Mouse (Mus musculus) kidney, postnatal 4 days (tissue): ENCODE data around the gene Il17a.
"Not testable (repeated sequence)": the region's sequence is repeated elsewhere in the genome, so short reads cannot be mapped to it uniquely, and the experiment has no call there.

ENCODE experiments used
- DNase-seq, 2 experiments: peaks; one replicate each; pipeline ENCODE4 v3.0.0; 2021; ENCODE audit warnings: mixed read lengths in 2 of 2

Gene Il17a

GRCm38 (mm10) chr1:20730903-20731302, at the start of gene Il17a:
Il17a (plus strand) TSS chr1:20730905.
- no peak for DNase-seq

GRCm38 (mm10) chr1:20682849-20683248, 47.9 kb upstream of the Il17a start:
- DNase-seq: no peak

- no peak for DNase-seq
These were observed 47.3 kb upstream of the Il17a start for GRCm38 (mm10) chr1:20683386-20683785.

- DNase-seq: no peak
These were observed 46.9 kb upstream of the Il17a start for GRCm38 (mm10) chr1:20683853-20684252.

- DNase-seq: no peak
These were observed 46.3 kb upstream of the Il17a start for GRCm38 (mm10) chr1:20684403-20684802.

GRCm38 (mm10) chr1:20685393-20685792, 45.3 kb upstream of the Il17a start:
- DNase-seq: no peak

- DNase-seq: no peak
These were observed 44.8 kb upstream of the Il17a start for GRCm38 (mm10) chr1:20685907-20686306.

GRCm38 (mm10) chr1:20691336-20691735, 39.4 kb upstream of the Il17a start:
- no peak for DNase-seq

- no peak for DNase-seq
These were observed 36.9 kb upstream of the Il17a start for GRCm38 (mm10) chr1:20693634-20694313.

GRCm38 (mm10) chr1:20700011-20700410, 30.7 kb upstream of the Il17a start:
- DNase-seq: no peak

- no peak for DNase-seq
These were observed 5.9 kb downstream of the Il17a start for GRCm38 (mm10) chr1:20736572-20736971.

- DNase-seq: peak in 1 of 2 experiments; percentile 19
These were observed 7.8 kb downstream of the Il17a start for GRCm38 (mm10) chr1:20738483-20738882.

- no peak for DNase-seq
These were observed 9.8 kb downstream of the Il17a start for GRCm38 (mm10) chr1:20740496-20740998.

GRCm38 (mm10) chr1:20754439-20754838, 23.7 kb downstream of the Il17a start:
- DNase-seq: no peak

GRCm38 (mm10) chr1:20757586-20757985, 26.9 kb downstream of the Il17a start:
- no peak for DNase-seq

GRCm38 (mm10) chr1:20759799-20760198, 29.1 kb downstream of the Il17a start:
- no peak for DNase-seq

GRCm38 (mm10) chr1:20760331-20760730, 29.6 kb downstream of the Il17a start:
- no peak for DNase-seq

GRCm38 (mm10) chr1:20761411-20761810, 30.7 kb downstream of the Il17a start:
- DNase-seq: no peak

GRCm38 (mm10) chr1:20766526-20766925, 35.8 kb downstream of the Il17a start:
- no peak for DNase-seq

GRCm38 (mm10) chr1:20774026-20774730, 43.5 kb downstream of the Il17a start:
- not testable (repeated sequence) for DNase-seq

GRCm38 (mm10) chr1:20778366-20778765, 47.7 kb downstream of the Il17a start:
- DNase-seq: no peak
